Comparison of ENCODE assay signal across 9 mouse cellular contexts in the genomic region with DNA sequence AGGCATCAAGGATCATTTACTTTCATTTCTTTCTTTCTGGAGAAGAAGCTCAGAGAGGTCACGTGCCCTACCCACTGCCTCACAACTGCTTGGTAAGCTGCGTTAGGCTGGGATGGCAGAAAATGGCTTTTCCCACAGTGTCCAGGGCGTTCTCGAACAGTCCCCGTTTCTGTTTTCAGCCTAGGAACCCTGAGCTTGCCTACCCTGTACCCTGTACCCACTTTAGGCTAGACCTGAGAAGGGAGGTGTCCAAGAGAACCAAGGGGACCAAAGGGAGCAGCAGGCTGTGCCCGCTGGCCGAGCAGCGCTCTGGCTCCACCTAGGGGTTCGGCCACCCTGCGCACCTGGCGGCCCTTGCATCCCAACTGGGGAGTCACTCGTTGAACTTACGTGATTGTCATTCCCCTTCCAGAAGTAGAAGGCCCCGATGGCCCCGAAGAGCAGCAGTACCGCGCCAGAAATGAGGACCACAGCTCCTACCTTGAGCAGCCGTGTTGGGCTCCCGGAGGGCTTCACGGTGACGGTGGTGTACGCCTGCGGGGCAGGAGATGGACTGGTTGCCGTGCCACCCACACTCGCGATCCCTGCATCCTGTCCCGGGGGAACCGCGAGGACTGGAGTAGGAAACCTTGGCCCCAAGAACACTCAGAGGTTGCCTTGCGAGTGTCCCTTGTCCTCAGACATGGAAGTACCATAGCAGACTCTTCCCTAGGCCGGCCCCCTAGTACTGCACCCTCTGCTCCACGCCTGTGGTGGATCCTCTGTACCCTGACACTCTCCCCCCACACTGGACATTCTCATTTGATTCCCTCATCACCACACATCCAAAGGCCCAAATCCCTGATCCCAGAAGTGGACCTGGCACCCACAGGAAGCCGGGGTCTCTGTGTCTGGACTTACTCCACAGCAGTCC. TPM values are rescaled to one million over a fixed set of nuclear protein-coding genes. Genes with fewer than 3 reads are reported as not detected.
DNase-seq lines count a peak whose midpoint lies in the region; ATAC-seq and TF ChIP-seq lines count a peak whose summit lies in the region.
"Had no signal": no experiment of that assay in that cellular context is flagged by ENCODE, and none has a peak within 500 bp of the region (broad histone marks: within the 10 kb centered on the region; RNA-seq: fewer than 3 reads in every experiment).

No protein-coding gene starts in this region.

- DNase-seq in B cell, adult 2 months = peak; percentile 72 to 74
- peak; percentile 47 for DNase-seq in adrenal gland, adult 8-10 months
- DNase-seq in embryo, embryonic 9.5 days (ENCODE audit: extremely low spot score) = peak; percentile 74
- DNase-seq in heart, adult 18-20 months = peak; percentile 64 to 79
- peak; percentile 56 for DNase-seq in kidney, adult 11 months
- peak in 1 of 3 experiments; percentile 1 for DNase-seq in liver, embryonic 14.5 days (ENCODE audit: low read depth in 3 of 3, low spot score in 3 of 3)
- peak; percentile 72 for DNase-seq in naive thymus-derived CD4-positive, alpha-beta T cell, adult 2 months (ENCODE audit: low read depth)

- TF ChIP-seq CTCF in liver, embryonic 14.5 days (IDR thresholded peaks at IDR 0.05; ENCODE audit: low read depth) = peak; percentile 86

- WGBS in liver, embryonic 14.5 days (ENCODE audit: insufficient replicate concordance) = 16% methylated on average over 33 of the region's 33 CpGs
- 20% methylated on average over 33 of the region's 33 CpGs for WGBS in stomach, embryonic 16.5 days

- ATAC-seq in liver, embryonic 14.5 days (ENCODE audit: insufficient read depth) = peak; percentile 33; the same call in 1 of the 2 replicates
- peak; percentile 62; the same call in 1 of the 2 replicates for ATAC-seq in stomach, embryonic 16.5 days (ENCODE audit: insufficient read depth, low FRiP score)

- no peak for TF ChIP-seq EP300 in liver, embryonic 14.5 days (IDR thresholded peaks at IDR 0.05; ENCODE audit: low read depth)

- no peaks in the 10 kb centered on the region for H3K4me1 ChIP-seq in liver, embryonic 14.5 days (replicated peaks; ENCODE audit: control insufficient read depth in 2 of 2, insufficient read depth in 2 of 2, low read length in 1 of 2)
- 0 out of 2 replicates have a peak, but pooled peaks cover 6% of the 10 kb centered on the region for H3K4me1 ChIP-seq in stomach, embryonic 16.5 days (ENCODE audit: control insufficient read depth, insufficient read depth, low read length)

- H3K4me2 ChIP-seq in liver, embryonic 14.5 days (ENCODE audit: low read depth) = peak overlapping the region; percentile 25; the same call in 1 of the 2 replicates
- peak overlapping the region; percentile 45 for H3K4me2 ChIP-seq in stomach, embryonic 16.5 days (ENCODE audit: low read depth, low read length)

- no peak overlapping the region for H3K4me3 ChIP-seq in liver, embryonic 14.5 days (ENCODE audit: insufficient read depth in 1 of 2, low read depth in 2 of 2, low read length in 2 of 2)
- peak overlapping the region; percentile 18 for H3K4me3 ChIP-seq in stomach, embryonic 16.5 days (replicated peaks; ENCODE audit: low read length)
- H3K4me3 ChIP-seq: erythroblast, embryonic 14.5 days had no signal

- no peaks in the 10 kb centered on the region for H3K27me3 ChIP-seq in liver, embryonic 14.5 days (ENCODE audit: control insufficient read depth, insufficient read depth, low read length)
- no peaks in the 10 kb centered on the region for H3K27me3 ChIP-seq in stomach, embryonic 16.5 days (ENCODE audit: control insufficient read depth, insufficient read depth, low read length)

- no peaks in the 10 kb centered on the region for H3K36me3 ChIP-seq in liver, embryonic 14.5 days (replicated peaks; ENCODE audit: control insufficient read depth, insufficient read depth, low read depth)
- no peaks in the 10 kb centered on the region for H3K36me3 ChIP-seq in stomach, embryonic 16.5 days (ENCODE audit: control insufficient read depth, insufficient read depth, low read length)

- no peak overlapping the region for H3K9ac ChIP-seq in liver, embryonic 14.5 days (replicated peaks)
- peak overlapping the region; percentile 39; the same call in 1 of the 2 replicates for H3K9ac ChIP-seq in stomach, embryonic 16.5 days (ENCODE audit: low read length)

- no peak overlapping the region for H3K27ac ChIP-seq in liver, embryonic 14.5 days
- no peak overlapping the region for H3K27ac ChIP-seq in stomach, embryonic 16.5 days (ENCODE audit: low read length)

- no peaks in the 10 kb centered on the region for H3K9me3 ChIP-seq in liver, embryonic 14.5 days (ENCODE audit: control insufficient read depth, low read length)
- no peaks in the 10 kb centered on the region for H3K9me3 ChIP-seq in stomach, embryonic 16.5 days (replicated peaks; ENCODE audit: control insufficient read depth, low read length)

RNA-seq across cellular contexts. Expression of a gene that starts 0.7 kb away (rescaled TPM):
- total RNA-seq in adrenal gland, adult 8-10 months (2022) = 1 to 10 TPM; 1.5 to 4.2 (median 1.7) TPM
- total RNA-seq in heart, adult 18-20 months (2021) = 1 to 10 TPM; 3.9 to 4.7 TPM
- polyA plus RNA-seq in liver, embryonic 14.5 days (2012; rRNA removed) = 0.06 TPM in 1 of 2 replicates, not detected in the other
- polyA plus RNA-seq in liver, embryonic 14.5 days (2014; fragmentation: Nextera tagmentation; extraction: Ambion mirVana) = not detected in 2 replicates
- polyA plus RNA-seq in stomach, embryonic 16.5 days (2015; fragmentation: Nextera tagmentation; extraction: Ambion mirVana) = 2.0 and 3.1 TPM in 2 replicates
- polyA plus RNA-seq: erythroblast, embryonic 14.5 days had no signal
